Mouse (Mus musculus): ENCODE measurements at regions not wholly inside any gene's neighbourhood (a gene's known extent, or its start where the extent isn't known, plus 50 kb on each side); places are given as distances from the start of the nearest gene placed in this dataset.

DNA sequence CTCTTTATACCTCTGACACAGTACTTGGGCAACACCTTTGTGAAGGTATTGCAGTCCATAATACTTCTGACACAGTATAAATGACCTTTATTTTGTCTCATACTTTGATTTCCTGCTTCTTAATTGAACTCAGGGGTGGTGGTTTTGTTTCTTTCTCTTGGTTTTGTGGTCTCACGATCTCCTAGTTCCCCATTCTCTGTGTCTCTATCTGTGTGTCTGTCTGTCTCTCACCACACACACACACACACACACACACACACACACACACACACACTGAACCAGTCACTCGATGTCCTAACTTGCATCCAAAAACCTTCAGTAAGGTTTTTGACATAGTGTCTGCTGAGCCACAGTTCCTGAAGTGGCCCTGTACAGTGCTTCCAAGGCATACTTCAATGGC is 166.7 kb upstream of the Thbs1 start:
- Histone ChIP-seq H3K4me3 (ENCODE audit: low read depth, low read length) (no peak overlapping the region), H3K9me3 (replicated peaks) (peaks cover 6% of the 10 kb centered on the region), H3K36me3 (replicated peaks) (no peaks in the 10 kb centered on the region), H3K27me3 (ENCODE audit: insufficient read depth, low read length) (no peaks in the 10 kb centered on the region), H3K4me1 (ENCODE audit: insufficient read depth, low read depth, low read length) (no peaks in the 10 kb centered on the region)
- DNase-seq (ENCODE audit: low spot score) (no peak), ATAC-seq (ENCODE audit: extremely low read depth, insufficient number of reproducible peaks, low FRiP score, poor library complexity, severe bottlenecking) (no peak)
- TF ChIP-seq TAL1 (conservative IDR thresholded peaks at IDR 0.05; ENCODE audit: low read depth, low read length) (no peak), CTCF (IDR thresholded peaks at IDR 0.05; ENCODE audit: low read depth, low read length) (no peak), POLR2AphosphoS5 (IDR thresholded peaks at IDR 0.05; ENCODE audit: insufficient replicate concordance, low read depth, low read length) (no peak), GATA1 (IDR thresholded peaks at IDR 0.05; ENCODE audit: borderline replicate concordance, low read length) (no peak), GATA2 (IDR thresholded peaks at IDR 0.05; ENCODE audit: borderline replicate concordance, low read depth, low read length) (no peak)

DNA sequence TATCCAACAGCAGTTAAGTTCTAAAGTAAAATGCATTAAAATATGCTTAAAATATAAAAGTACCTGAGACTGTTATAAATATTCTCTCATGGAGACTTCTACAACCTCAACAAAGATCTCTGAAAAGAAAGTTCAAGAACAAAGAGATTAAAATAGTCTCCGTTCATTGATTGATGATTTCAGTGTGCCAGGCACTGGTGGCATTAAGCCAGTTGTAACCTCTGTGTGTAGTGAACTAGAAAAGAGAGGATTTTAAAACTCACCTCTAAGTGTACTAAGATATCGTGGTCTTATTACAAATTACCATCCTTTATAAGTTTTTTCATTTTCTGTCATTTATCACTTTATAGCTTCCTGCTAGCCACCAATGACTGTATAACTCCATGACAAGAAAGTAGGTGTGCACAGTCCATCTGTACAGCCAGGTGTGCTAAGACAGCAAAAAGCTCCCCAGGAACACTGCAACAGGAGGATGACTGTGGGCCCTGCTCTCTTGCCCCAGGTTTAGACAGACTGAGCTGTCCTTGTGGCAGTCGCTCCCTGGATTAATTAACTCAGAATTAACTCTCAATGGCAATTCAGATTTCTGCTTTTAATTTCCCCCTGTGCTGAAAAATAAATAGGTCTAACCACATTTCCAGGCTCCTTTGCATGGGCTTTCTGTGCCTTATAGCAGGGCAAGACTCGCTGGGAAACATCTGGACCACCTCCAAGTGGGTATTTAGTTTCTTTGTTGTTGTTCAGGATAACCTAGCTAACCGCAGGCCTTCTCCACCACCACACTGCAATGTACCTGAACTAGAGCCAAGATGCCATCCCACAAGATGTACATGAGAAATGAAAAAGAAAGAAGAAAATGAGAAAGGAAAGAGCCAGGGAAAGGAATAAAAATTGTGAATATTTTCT is 161.0 kb upstream of the Thbs1 start:
- ATAC-seq (ENCODE audit: extremely low read depth, insufficient number of reproducible peaks, low FRiP score, poor library complexity, severe bottlenecking) (no peak), DNase-seq (ENCODE audit: low spot score) (no peak)
- Histone ChIP-seq H3K9me3 (replicated peaks) (peaks cover 13% of the 10 kb centered on the region), H3K4me1 (ENCODE audit: insufficient read depth, low read depth, low read length) (no peaks in the 10 kb centered on the region), H3K36me3 (replicated peaks) (no peaks in the 10 kb centered on the region), H3K27me3 (ENCODE audit: insufficient read depth, low read length) (no peaks in the 10 kb centered on the region), H3K4me3 (ENCODE audit: low read depth, low read length) (no peak overlapping the region)
- TF ChIP-seq TAL1 (conservative IDR thresholded peaks at IDR 0.05; ENCODE audit: low read depth, low read length) (no peak), POLR2AphosphoS5 (IDR thresholded peaks at IDR 0.05; ENCODE audit: insufficient replicate concordance, low read depth, low read length) (no peak), CTCF (IDR thresholded peaks at IDR 0.05; ENCODE audit: low read depth, low read length) (no peak), GATA1 (IDR thresholded peaks at IDR 0.05; ENCODE audit: borderline replicate concordance, low read length) (no peak), GATA2 (IDR thresholded peaks at IDR 0.05; ENCODE audit: borderline replicate concordance, low read depth, low read length) (no peak)

DNA sequence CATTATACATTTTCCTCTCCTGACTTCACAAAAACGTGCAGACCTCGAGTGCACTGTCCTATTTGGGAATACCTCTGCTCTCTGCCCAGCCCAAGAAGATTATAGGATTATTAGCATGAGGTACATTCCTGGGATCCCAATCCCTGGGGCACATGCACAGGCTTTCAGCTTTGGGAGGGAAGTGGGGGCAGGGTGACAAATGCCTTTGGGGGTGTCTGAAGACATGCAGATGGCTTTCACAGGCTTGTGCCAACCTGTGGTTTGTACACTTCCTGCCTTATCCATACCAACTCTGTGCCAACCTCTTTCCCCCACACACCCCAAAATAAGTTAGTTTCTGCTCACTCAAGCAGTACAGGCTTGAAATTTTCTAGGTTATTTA is 160.3 kb upstream of the Thbs1 start:
- no peaks in the 10 kb centered on the region for H3K4me1 ChIP-seq (ENCODE audit: insufficient read depth, low read depth, low read length)
- peaks cover 13% of the 10 kb centered on the region for H3K9me3 ChIP-seq (replicated peaks)
- no peaks in the 10 kb centered on the region for H3K27me3 ChIP-seq (ENCODE audit: insufficient read depth, low read length)
- DNase-seq (ENCODE audit: low spot score) (no peak), ATAC-seq (ENCODE audit: extremely low read depth, insufficient number of reproducible peaks, low FRiP score, poor library complexity, severe bottlenecking) (no peak)
- TF ChIP-seq TAL1 (conservative IDR thresholded peaks at IDR 0.05; ENCODE audit: low read depth, low read length) (no peak), POLR2AphosphoS5 (IDR thresholded peaks at IDR 0.05; ENCODE audit: insufficient replicate concordance, low read depth, low read length) (no peak), GATA2 (IDR thresholded peaks at IDR 0.05; ENCODE audit: borderline replicate concordance, low read depth, low read length) (no peak), GATA1 (IDR thresholded peaks at IDR 0.05; ENCODE audit: borderline replicate concordance, low read length) (no peak), CTCF (IDR thresholded peaks at IDR 0.05; ENCODE audit: low read depth, low read length) (no peak)
- H3K4me3 ChIP-seq (ENCODE audit: low read depth, low read length): no peak overlapping the region
- H3K36me3 ChIP-seq (replicated peaks): no peaks in the 10 kb centered on the region

DNA sequence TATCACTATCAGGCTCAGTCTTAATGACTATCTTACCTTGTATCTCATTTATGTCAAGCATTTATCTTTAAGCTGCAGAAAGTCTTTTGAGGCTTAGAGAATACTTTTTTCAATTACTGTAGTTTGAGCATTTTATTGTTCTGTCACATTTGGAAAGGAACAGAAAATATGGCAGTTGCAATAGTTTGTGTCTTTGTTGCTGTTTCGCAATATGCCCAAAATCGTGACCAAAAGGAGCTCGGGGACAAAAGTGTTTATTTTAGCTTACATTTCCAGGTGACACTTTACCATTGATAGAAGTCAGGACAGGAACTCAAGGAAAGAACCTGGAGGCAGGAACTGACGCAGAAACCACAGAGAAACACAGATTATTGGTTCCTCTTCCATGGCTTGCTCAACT is 152.9 kb upstream of the Thbs1 start:
- Histone ChIP-seq H3K9me3 (replicated peaks) (peaks cover 11% of the 10 kb centered on the region), H3K4me3 (ENCODE audit: low read depth, low read length) (no peak overlapping the region), H3K4me1 (ENCODE audit: insufficient read depth, low read depth, low read length) (no peaks in the 10 kb centered on the region), H3K36me3 (replicated peaks) (no peaks in the 10 kb centered on the region), H3K27me3 (ENCODE audit: insufficient read depth, low read length) (no peaks in the 10 kb centered on the region)
- ATAC-seq (ENCODE audit: extremely low read depth, insufficient number of reproducible peaks, low FRiP score, poor library complexity, severe bottlenecking) (no peak), DNase-seq (ENCODE audit: low spot score) (no peak)
- TF ChIP-seq POLR2AphosphoS5 (IDR thresholded peaks at IDR 0.05; ENCODE audit: insufficient replicate concordance, low read depth, low read length) (no peak), GATA2 (IDR thresholded peaks at IDR 0.05; ENCODE audit: borderline replicate concordance, low read depth, low read length) (no peak), CTCF (IDR thresholded peaks at IDR 0.05; ENCODE audit: low read depth, low read length) (no peak), TAL1 (conservative IDR thresholded peaks at IDR 0.05; ENCODE audit: low read depth, low read length) (no peak), GATA1 (IDR thresholded peaks at IDR 0.05; ENCODE audit: borderline replicate concordance, low read length) (no peak)

DNA sequence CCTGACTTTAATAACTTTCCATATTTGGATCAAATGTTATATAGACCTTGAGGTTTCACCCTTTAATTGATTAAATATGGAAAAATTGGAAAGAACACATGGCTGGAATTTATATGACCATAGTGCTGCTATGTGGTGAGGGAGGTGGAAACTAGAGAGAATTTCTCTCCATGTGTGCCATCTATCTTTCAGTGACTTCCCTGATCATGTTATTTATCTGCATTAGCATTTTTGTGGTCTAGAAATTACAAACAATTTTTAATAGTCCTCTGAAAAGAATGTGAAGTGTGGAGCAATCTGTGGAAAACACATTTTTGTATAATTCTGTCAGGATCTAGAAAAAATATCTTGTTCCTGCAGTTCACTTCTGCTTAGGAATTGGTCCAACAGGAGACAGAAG is 152.2 kb upstream of the Thbs1 start:
- TF ChIP-seq GATA1 (IDR thresholded peaks at IDR 0.05; ENCODE audit: borderline replicate concordance, low read length): no peak
- TF ChIP-seq GATA2 (IDR thresholded peaks at IDR 0.05; ENCODE audit: borderline replicate concordance, low read depth, low read length): no peak
- no peak for TF ChIP-seq CTCF (IDR thresholded peaks at IDR 0.05; ENCODE audit: low read depth, low read length)
- no peak for TF ChIP-seq POLR2AphosphoS5 (IDR thresholded peaks at IDR 0.05; ENCODE audit: insufficient replicate concordance, low read depth, low read length)
- no peak for TF ChIP-seq TAL1 (conservative IDR thresholded peaks at IDR 0.05; ENCODE audit: low read depth, low read length)
- no peak for DNase-seq (ENCODE audit: low spot score)
- no peaks in the 10 kb centered on the region for H3K27me3 ChIP-seq (ENCODE audit: insufficient read depth, low read length)
- H3K9me3 ChIP-seq (replicated peaks): peaks cover 6% of the 10 kb centered on the region
- no peaks in the 10 kb centered on the region for H3K4me1 ChIP-seq (ENCODE audit: insufficient read depth, low read depth, low read length)
- no peaks in the 10 kb centered on the region for H3K36me3 ChIP-seq (replicated peaks)
- no peak for ATAC-seq (ENCODE audit: extremely low read depth, insufficient number of reproducible peaks, low FRiP score, poor library complexity, severe bottlenecking)
- no peak overlapping the region for H3K4me3 ChIP-seq (ENCODE audit: low read depth, low read length)

DNA sequence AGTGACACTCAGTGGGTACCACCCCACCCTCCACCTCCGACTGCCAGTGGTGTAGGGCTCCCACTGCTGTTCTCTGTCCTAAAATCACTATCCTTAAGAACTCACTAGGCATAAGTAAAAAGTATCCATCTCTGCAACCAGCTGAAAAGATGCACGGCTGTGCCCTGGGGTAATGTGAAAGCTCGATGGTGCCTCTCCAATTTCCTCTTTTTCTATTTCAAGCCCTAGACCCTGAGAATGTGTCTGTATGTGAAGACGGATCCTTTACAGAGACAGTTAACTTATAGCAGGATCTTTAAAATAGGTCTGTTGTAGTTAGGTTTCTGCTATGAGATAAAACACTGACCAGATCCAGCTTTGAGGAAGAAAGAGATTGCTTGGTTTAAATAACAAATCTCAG is 149.1 kb upstream of the Thbs1 start:
- TF ChIP-seq TAL1 (conservative IDR thresholded peaks at IDR 0.05; ENCODE audit: low read depth, low read length) (no peak), CTCF (IDR thresholded peaks at IDR 0.05; ENCODE audit: low read depth, low read length) (no peak), POLR2AphosphoS5 (IDR thresholded peaks at IDR 0.05; ENCODE audit: insufficient replicate concordance, low read depth, low read length) (no peak), GATA1 (IDR thresholded peaks at IDR 0.05; ENCODE audit: borderline replicate concordance, low read length) (no peak)
- Histone ChIP-seq H3K9me3 (replicated peaks) (peaks cover 2% of the 10 kb centered on the region; the same call in 1 of the 2 replicates), H3K4me3 (ENCODE audit: low read depth, low read length) (no peak overlapping the region), H3K27me3 (ENCODE audit: insufficient read depth, low read length) (no peaks in the 10 kb centered on the region), H3K36me3 (replicated peaks) (no peaks in the 10 kb centered on the region), H3K4me1 (ENCODE audit: insufficient read depth, low read depth, low read length) (no peaks in the 10 kb centered on the region)
- DNase-seq (ENCODE audit: low spot score) (no peak), ATAC-seq (ENCODE audit: extremely low read depth, insufficient number of reproducible peaks, low FRiP score, poor library complexity, severe bottlenecking) (no peak)

Measured in G1E (cell line).